Mouse (Mus musculus) heart, embryonic 14.5 days (tissue): ENCODE measurements around the gene Smim26. TPM values are rescaled to one million over a fixed set of nuclear protein-coding genes. Genes with fewer than 3 reads are reported as not detected.
"Not testable (repeated sequence)": the region's sequence is repeated elsewhere in the genome, so short reads cannot be mapped to it uniquely, and the experiment has no call there.

ENCODE experiments used
- ATAC-seq: fragments of 200-750 bp; cut with Nextera tagmentation; 2 replicates; pipeline ENCODE4 v1.8.0; 2017; ENCODE audit warnings: low read depth, moderate TSS enrichment; ENCODE audit not compliant: insufficient number of reproducible peaks, insufficient read depth, low FRiP score
- H3K27ac ChIP-seq, 2 experiments: fragments of 200-500 bp in 1 of 2; fragments of 300-500 bp in 1 of 2; sonication (generic) in 1 of 2; replicated peaks in 1 of 2; 2 replicates each; pipeline ENCODE4 v1.5.1; 2012 to 2014; ENCODE audit warnings: low read depth in 2 of 2, low read length in 2 of 2, control low read depth in 1 of 2, mild to moderate bottlenecking in 1 of 2, mixed read lengths in 1 of 2; ENCODE audit not compliant: control insufficient read depth in 1 of 2, insufficient read depth in 1 of 2
- H3K27me3 ChIP-seq: fragments of 300-500 bp; sonication (generic); 2 replicates; pipeline ENCODE4 v1.6.1; 2014; ENCODE audit warnings: mild to moderate bottlenecking, low read length, control low read depth; ENCODE audit not compliant: control insufficient read depth, insufficient read depth
- H3K36me3 ChIP-seq: fragments of 300-500 bp; sonication (generic); 2 replicates; pipeline ENCODE4 v1.6.1; 2014; ENCODE audit warnings: mild to moderate bottlenecking, control low read depth, low read length, mixed read lengths; ENCODE audit not compliant: control insufficient read depth, insufficient read depth
- H3K4me1 ChIP-seq, 2 experiments: fragments of 200-500 bp in 1 of 2; fragments of 300-500 bp in 1 of 2; sonication (generic) in 1 of 2; 2 replicates each; pipeline ENCODE4 v1.6.1; 2012 to 2014; ENCODE audit warnings: low read length in 2 of 2, control low read depth in 1 of 2, mixed read lengths in 1 of 2; ENCODE audit not compliant: control insufficient read depth in 2 of 2, insufficient read depth in 2 of 2
- H3K4me2 ChIP-seq: fragments of 300-500 bp; sonication (generic); 2 replicates; pipeline ENCODE4 v1.6.1; 2014; ENCODE audit warnings: mild to moderate bottlenecking, low read length
- H3K4me3 ChIP-seq, 2 experiments: fragments of 200-500 bp in 1 of 2; fragments of 300-500 bp in 1 of 2; sonication (generic) in 1 of 2; 2 replicates each; pipeline ENCODE4 v1.5.1; 2012 to 2014; ENCODE audit warnings: low read length in 2 of 2, mild to moderate bottlenecking in 2 of 2, control low read depth in 1 of 2, low read depth in 1 of 2, moderate library complexity in 1 of 2; ENCODE audit not compliant: control insufficient read depth in 1 of 2, insufficient read depth in 1 of 2
- H3K9ac ChIP-seq: fragments of 300-500 bp; sonication (generic); 2 replicates; pipeline ENCODE4 v1.6.1; 2014; ENCODE audit warnings: mild to moderate bottlenecking, low read length
- H3K9me3 ChIP-seq: fragments of 300-500 bp; sonication (generic); 2 replicates; pipeline ENCODE4 v1.6.1; 2016; ENCODE audit warnings: low read length, control low read depth; ENCODE audit not compliant: control insufficient read depth
- WGBS: fragments of 180-500 bp; shearing (Covaris S2); extraction: QIAGEN DNeasy Blood & Tissue Kit; methylation state at CpG from one replicate; pipeline ENCODE4 v1.1.7; 2014; 5-methylcytosine and 5-hydroxymethylcytosine counted together
- polyA plus RNA-seq: library from polyadenylated mRNA; unstranded; fragments of >200 nt; fragmentation: Nextera tagmentation; extraction: Ambion mirVana; gene quantifications from 2 replicates; pipeline ENCODE4 v1.2.1, GENCODE M21; 2014

Gene Smim26
- polyA plus RNA-seq, 1 experiment from 2014 or later = 68.3 TPM

DNA sequence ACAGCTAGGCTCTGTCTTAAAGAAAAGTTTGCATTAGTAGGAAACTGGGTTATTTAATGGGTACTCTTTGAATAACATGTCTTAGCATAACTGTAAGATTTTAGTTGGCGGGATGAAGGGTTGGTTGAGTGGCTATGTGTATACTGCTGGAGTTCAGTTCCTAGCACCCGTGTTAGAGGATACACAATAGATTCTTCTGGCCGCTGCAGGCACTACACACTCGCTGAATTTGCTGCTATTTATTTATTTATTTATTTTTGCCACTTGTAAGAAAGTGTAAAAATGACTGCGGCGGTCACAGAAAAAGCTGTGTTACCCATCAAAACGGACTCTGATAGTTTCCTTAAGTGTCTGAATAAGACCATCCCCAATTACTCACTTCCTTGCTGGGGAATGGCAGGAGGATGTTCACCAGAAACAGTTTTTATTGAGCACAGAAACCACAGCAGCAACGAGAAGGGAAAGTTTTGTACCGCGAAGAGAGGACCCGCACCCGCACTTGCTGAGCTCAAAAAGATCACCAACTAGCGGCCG is 38.5 kb upstream of the Smim26 start:
- H3K4me1 ChIP-seq = peaks cover 0 to 12% of the 10 kb centered on the region in 2 experiments; a peak in 2 of 4 replicates
- no peaks in the 10 kb centered on the region for H3K27me3 ChIP-seq
- H3K36me3 ChIP-seq = peaks cover 13% of the 10 kb centered on the region
- peak overlapping the region; percentile 59 to 89 for H3K4me3 ChIP-seq
- ATAC-seq = no peak
- peak overlapping the region; percentile 86 for H3K9ac ChIP-seq
- H3K27ac ChIP-seq = peak overlapping the region; percentile 87 to 92
- 2% methylated on average over 14 of the region's 14 CpGs for WGBS
- no peaks in the 10 kb centered on the region for H3K9me3 ChIP-seq
- H3K4me2 ChIP-seq = peak overlapping the region; percentile 66

- under 1% methylated on average over 44 of the region's 44 CpGs for WGBS
- peak; percentile 97 for ATAC-seq
- Histone ChIP-seq H3K9ac (peak within 1 kb of the TSS; percentile 86), H3K36me3 (peaks cover 13% of the 10 kb centered on the region), H3K4me3 (peak within 1 kb of the TSS; percentile 89 to 90), H3K4me1 (peaks cover 0 to 12% of the 10 kb centered on the region in 2 experiments; a peak in 2 of 4 replicates), H3K9me3 (no peaks in the 10 kb centered on the region), H3K27ac (peak within 1 kb of the TSS; percentile 87 to 92), H3K27me3 (no peaks in the 10 kb centered on the region), H3K4me2 (peak within 1 kb of the TSS; percentile 88)
These were observed 37.9 kb upstream of the Smim26 start, which contains the start of gene Sec23b for GRCm38 (mm10) chr2:144555820-144556552. TSS of gene Sec23b (plus strand) at chr2:144556229.

DNA sequence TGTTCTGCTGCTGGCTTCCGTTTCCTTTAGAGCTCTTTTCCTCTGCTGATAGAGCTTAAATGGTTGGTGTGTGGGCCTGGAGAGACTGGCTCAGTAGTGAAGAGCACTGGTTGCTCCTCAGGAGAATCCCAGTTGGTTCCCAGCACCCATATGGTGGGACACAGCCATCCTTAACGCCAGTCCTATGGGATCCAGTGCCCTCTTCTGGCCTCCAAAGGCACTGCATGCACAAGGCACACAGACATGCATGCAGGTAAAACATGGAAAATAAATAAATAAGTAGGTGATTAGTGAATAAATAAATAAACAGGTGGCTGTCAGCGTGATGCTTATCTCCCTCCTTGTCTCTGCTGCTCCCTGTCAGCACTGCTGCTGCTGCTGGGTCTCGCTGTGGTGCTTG is 5.1 kb upstream of the Smim26 start:
- 82% methylated on average over 4 of the region's 4 CpGs for WGBS
- Histone ChIP-seq H3K27me3 (no peaks in the 10 kb centered on the region), H3K27ac (no peak overlapping the region), H3K4me1 (no peaks in the 10 kb centered on the region), H3K4me2 (no peak overlapping the region), H3K9ac (no peak overlapping the region), H3K9me3 (no peaks in the 10 kb centered on the region), H3K4me3 (no peak overlapping the region), H3K36me3 (peaks cover 68% of the 10 kb centered on the region)
- no peak for ATAC-seq

DNA sequence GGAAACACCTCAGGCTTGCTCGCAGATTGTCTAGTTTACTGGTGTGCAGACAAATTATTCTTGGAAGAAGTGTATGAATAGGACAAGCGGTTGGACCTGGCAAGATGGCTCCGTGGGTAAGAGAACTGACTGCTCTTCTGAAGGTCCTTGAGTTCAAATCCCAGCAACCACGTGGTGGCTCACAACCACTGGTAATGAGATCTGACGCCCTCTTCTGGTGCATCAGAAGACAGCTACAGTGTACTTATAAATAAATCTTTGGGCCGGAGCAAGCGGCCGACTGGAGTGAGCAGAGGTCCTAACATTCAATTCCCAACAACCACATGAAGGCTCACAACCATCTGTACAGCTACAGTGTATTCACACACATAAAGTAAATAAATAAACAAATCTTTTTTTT is 818 bp upstream of the Smim26 start:
- not testable (repeated sequence) for H3K4me1 ChIP-seq, H3K4me3 ChIP-seq, H3K4me2 ChIP-seq, H3K9me3 ChIP-seq, H3K27ac ChIP-seq, ATAC-seq, H3K9ac ChIP-seq, H3K27me3 ChIP-seq
- whole genome bisulfite sequencing = 68% methylated on average over 8 of the region's 8 CpGs
- peaks cover 35% of the 10 kb centered on the region for H3K36me3 ChIP-seq

DNA sequence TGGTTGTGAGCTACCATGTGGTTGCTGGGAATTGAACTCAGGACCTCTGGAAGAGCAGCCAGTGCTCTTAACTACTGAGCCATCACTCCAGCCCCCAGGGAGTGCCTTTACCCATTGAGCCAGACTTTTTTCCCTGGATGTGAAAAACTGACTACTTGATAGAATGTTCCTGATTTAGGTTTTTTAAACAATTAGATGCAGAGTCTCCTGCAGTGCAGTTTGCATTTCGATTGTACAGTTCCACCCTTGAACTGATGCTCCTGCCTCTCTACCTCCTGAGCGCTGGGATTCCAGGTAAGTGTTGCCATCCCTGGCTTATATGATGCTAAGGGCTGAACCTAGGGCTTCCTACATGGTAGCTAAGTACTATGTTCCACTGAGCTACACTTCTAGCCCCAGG is 4.2 kb downstream of the Smim26 start:
- ATAC-seq = no peak
- 69% methylated on average over 2 of the region's 2 CpGs for WGBS

DNA sequence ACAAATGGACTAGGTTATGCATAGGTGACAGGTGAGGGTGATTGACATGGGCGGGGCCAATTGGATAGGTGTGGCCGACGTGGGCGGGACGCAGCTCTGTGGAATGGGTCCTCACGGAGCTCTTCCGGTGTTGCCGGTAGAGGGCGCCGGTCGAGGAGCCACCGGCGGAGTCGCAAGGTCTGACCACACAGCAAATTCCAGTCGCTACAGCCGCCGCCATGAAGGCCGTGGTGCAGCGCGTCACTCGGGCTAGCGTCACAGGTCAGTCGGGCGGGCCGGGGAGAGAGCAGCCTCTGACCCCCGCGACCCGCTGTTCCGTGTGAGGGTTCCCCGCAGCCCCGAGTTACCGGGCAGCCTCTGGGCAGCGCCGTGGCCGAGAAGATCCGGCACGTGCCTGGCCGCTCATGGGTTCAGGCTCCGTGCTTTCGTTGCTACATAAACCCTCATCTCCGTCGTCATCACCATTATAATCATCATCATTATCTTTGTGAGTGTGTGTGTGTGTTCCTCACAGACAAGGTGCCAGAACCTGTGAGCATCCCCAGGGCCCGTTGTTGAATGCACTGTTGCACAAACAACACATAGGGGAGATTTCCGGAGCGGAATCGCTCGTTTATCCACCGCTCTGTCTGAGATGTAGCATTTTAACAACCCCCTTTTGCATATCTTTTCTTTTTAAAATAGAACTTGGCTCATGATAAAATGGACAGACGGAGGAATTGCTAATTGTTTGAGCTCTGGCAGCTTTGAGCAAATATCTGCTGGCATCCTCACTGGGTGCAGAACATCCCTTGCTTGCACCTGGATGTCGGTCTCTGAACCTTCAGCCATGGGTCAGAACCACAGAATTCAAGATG is 6.2 kb downstream of the Smim26 start, which contains the start of gene Dtd1:
Gene Dtd1, plus strand, starts transcription at position 67 of the 857 bp plus-strand sequence.
- WGBS = 2% methylated on average over 50 of the region's 50 CpGs
- Histone ChIP-seq H3K27ac (0 out of 4 replicates have a peak within 1 kb of the TSS, but pooled peaks of 1 of the 2 experiments have one; percentile 33), H3K4me2 (peak within 1 kb of the TSS; percentile 80), H3K4me1 (0 out of 4 replicates have a peak, but pooled peaks cover 0 to 3% of the 10 kb centered on the region in 2 experiments), H3K9me3 (no peaks in the 10 kb centered on the region), H3K27me3 (no peaks in the 10 kb centered on the region), H3K9ac (peak within 1 kb of the TSS; percentile 89), H3K36me3 (peaks cover 7% of the 10 kb centered on the region; the same call in 1 of the 2 replicates), H3K4me3 (peak within 1 kb of the TSS; percentile 68 to 84)
- ATAC-seq = peak; percentile 94

More for the DNA sequence above, 4.2 kb downstream of the Smim26 start:
- peaks cover 7% of the 10 kb centered on the region; the same call in 1 of the 2 replicates for H3K36me3 ChIP-seq
- H3K9ac ChIP-seq = no peak overlapping the region
- H3K4me2 ChIP-seq = no peak overlapping the region
- no peak overlapping the region for H3K4me3 ChIP-seq
- no peaks in the 10 kb centered on the region for H3K9me3 ChIP-seq
- H3K27me3 ChIP-seq = no peaks in the 10 kb centered on the region
- peaks cover 2 to 7% of the 10 kb centered on the region in 2 experiments; a peak in 2 of 4 replicates for H3K4me1 ChIP-seq
- no peak overlapping the region for H3K27ac ChIP-seq

DNA sequence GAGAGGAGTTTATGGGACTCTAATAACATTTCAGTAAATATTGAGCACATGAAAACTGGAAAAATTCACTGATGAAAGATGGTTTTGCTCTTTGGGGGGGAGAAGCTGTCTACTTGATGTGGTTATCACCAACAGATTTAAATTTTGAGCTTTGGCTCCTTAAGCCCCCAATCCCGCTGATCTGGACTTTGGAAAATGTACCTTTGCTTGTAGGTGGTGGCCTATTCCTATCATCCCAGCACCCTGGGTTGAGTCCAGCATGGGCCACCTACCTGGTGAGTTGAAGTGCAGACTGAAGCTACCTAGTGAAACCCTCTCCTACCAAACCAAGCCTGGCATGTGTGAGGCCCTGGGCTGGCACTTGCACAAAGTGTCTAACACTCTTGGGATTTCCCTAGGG is 7.7 kb downstream of the Smim26 start:
- Histone ChIP-seq H3K4me3 (no peak overlapping the region), H3K9me3 (no peaks in the 10 kb centered on the region)
- WGBS = 89% methylated on average over 1 of the region's 1 CpGs

More for the DNA sequence above, 7.7 kb downstream of the Smim26 start:
- H3K27ac ChIP-seq = no peak overlapping the region
- H3K27me3 ChIP-seq = no peaks in the 10 kb centered on the region
- no peak for ATAC-seq
- no peaks in the 10 kb centered on the region for H3K36me3 ChIP-seq
- H3K9ac ChIP-seq = no peak overlapping the region
- H3K4me1 ChIP-seq = 0 out of 4 replicates have a peak, but pooled peaks cover 0 to 3% of the 10 kb centered on the region in 2 experiments
- H3K4me2 ChIP-seq = no peak overlapping the region
